Mouse (Mus musculus): ENCODE data around the gene Muc1.

DNA sequence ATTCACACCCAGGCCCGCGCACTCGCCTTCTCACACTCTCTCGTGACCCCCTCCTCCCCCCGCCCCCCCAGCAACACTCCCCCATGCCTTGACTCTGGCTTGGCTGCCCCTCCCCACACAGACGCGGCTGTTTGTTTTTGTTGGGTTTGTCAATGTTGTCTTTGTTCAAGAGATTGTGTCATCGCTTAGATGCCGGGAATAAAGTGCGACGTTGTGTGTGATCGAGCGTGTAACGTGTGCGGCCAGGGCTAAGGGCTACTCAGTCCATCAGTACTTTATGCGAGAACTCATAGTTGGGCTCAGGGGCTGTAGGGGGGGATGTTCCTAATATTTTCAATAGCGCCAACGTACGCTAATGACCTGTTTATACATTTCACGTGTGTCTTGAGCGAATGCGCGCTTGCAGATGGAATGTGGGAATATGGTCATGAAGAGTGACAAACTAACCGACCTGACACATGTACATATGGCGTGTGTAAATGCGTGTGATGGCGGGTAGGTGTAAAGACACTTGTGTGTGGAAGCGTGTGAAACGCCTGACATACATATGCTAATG, 51.3 kb downstream of the Muc1 start:
- TF ChIP-seq CTCF (IDR thresholded peaks at IDR 0.05; ENCODE audit: low read depth): 0 out of 2 replicates have a peak, but pooled peaks have one; percentile 5
- TF ChIP-seq EP300 (optimal IDR thresholded peaks at IDR 0.05): no peak

Measured in stomach, postnatal 0 days (tissue).